8 mouse cellular contexts compared by ENCODE assay signal in the genomic region with DNA sequence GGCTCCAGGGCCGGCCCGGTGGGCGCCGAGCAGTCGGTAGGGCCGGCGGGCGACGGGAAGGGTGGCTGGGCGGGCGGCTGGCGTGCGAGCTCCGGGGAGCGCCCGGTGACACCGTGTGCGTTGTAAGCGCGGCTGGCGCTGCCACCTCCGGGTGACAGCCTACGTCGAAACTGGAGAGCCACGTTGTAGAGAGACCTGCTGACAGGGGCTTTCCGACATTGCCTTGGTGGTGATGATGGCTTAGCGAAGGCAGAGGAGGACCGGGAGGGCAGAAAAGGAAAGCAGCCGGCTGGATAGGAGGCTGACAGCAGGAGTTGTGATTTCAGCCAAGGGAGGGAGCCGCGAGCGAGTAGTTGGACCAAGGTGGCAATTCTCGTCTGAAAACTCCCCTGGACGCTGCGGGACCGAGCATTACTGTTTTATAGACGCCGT. TPM values are rescaled to one million over a fixed set of nuclear protein-coding genes. Genes with fewer than 3 reads are reported as not detected.
DNase-seq lines count a peak whose midpoint lies in the region; ATAC-seq and TF ChIP-seq lines count a peak whose summit lies in the region.

No protein-coding gene starts in this region.

- CTCF ChIA-PET in Patski (lab: Charles Lee): no interaction called here

- peaks cover 8% of the 10 kb centered on the region for H3K27me3 ChIP-seq in Patski
- H3K27me3 ChIP-seq in forebrain, embryonic 14.5 days (replicated peaks; ENCODE audit: control insufficient read depth, insufficient read depth, low read length): no peaks in the 10 kb centered on the region
- H3K27me3 ChIP-seq in kidney, embryonic 16.5 days (ENCODE audit: insufficient read depth, low read length): no peaks in the 10 kb centered on the region
- 0 out of 2 replicates have a peak, but pooled peaks cover 4% of the 10 kb centered on the region for H3K27me3 ChIP-seq in midbrain, embryonic 12.5 days

- no peak for TF ChIP-seq CTCF in Patski (IDR thresholded peaks at IDR 0.05)

- H3K36me3 ChIP-seq in forebrain, embryonic 14.5 days (ENCODE audit: control insufficient read depth, insufficient read depth, low read length): peaks cover 9% of the 10 kb centered on the region; the same call in 1 of the 2 replicates
- H3K36me3 ChIP-seq in kidney, embryonic 16.5 days (ENCODE audit: insufficient read depth, low read length): peaks cover 6% of the 10 kb centered on the region; the same call in 1 of the 2 replicates
- H3K36me3 ChIP-seq in midbrain, embryonic 12.5 days: 0 out of 2 replicates have a peak, but pooled peaks cover 12% of the 10 kb centered on the region

- intact Hi-C loops in left cerebral cortex, postnatal 25 days (cut with DNase I): loop anchor here (2.0 kb wide), 1 partner anchor 22 kb away; a partner anchor contains a TSS

- peak; percentile 30 for DNase-seq in kidney, adult 11 months
- DNase-seq in kidney, postnatal 14 days: no peak
- DNase-seq in Patski (ENCODE audit: low read depth, low spot score): no peak
- DNase-seq in forebrain, embryonic 14.5 days (ENCODE audit: low spot score): peak; percentile 22
- no peak for DNase-seq in left cerebral cortex, postnatal 25 days (ENCODE audit: low spot score in 2 of 2)
- DNase-seq in testis, postnatal 14 days (ENCODE audit: low spot score): no peak

- WGBS in forebrain, embryonic 14.5 days: under 1% methylated on average over 38 of the region's 38 CpGs
- under 1% methylated on average over 32 of the region's 38 CpGs for WGBS in kidney, embryonic 16.5 days
- WGBS in midbrain, embryonic 12.5 days: under 1% methylated on average over 38 of the region's 38 CpGs

- peak overlapping the region; percentile 91 for H3K4me3 ChIP-seq in forebrain, embryonic 14.5 days (ENCODE audit: low read depth, low read length)
- H3K4me3 ChIP-seq in kidney, embryonic 16.5 days (ENCODE audit: low read length): peak overlapping the region; percentile 97
- peak overlapping the region; percentile 90 for H3K4me3 ChIP-seq in midbrain, embryonic 12.5 days

- no peaks in the 10 kb centered on the region for H3K9me3 ChIP-seq in forebrain, embryonic 14.5 days (replicated peaks; ENCODE audit: control insufficient read depth, low read length)
- no peaks in the 10 kb centered on the region for H3K9me3 ChIP-seq in kidney, embryonic 16.5 days (ENCODE audit: low read length)
- H3K9me3 ChIP-seq in midbrain, embryonic 12.5 days: no peaks in the 10 kb centered on the region

- peak overlapping the region; percentile 80 for H3K9ac ChIP-seq in forebrain, embryonic 14.5 days (ENCODE audit: low read length)
- peak overlapping the region; percentile 95 for H3K9ac ChIP-seq in kidney, embryonic 16.5 days (replicated peaks; ENCODE audit: low read length)
- H3K9ac ChIP-seq in midbrain, embryonic 12.5 days (replicated peaks): peak overlapping the region; percentile 89

- ATAC-seq in Patski: peak; percentile 58
- peak; percentile 80 for ATAC-seq in forebrain, embryonic 14.5 days
- ATAC-seq in kidney, embryonic 16.5 days (ENCODE audit: low FRiP score, low TSS enrichment): peak; percentile 71; the same call in 1 of the 2 replicates
- peak; percentile 2; the same call in 1 of the 2 replicates for ATAC-seq in midbrain, embryonic 12.5 days (ENCODE audit: low FRiP score, low read depth)

- peak overlapping the region; percentile 48; the same call in 1 of the 2 replicates for H3K27ac ChIP-seq in forebrain, embryonic 14.5 days (ENCODE audit: low read depth, low read length)
- H3K27ac ChIP-seq in kidney, embryonic 16.5 days (ENCODE audit: low read length): peak overlapping the region; percentile 80
- H3K27ac ChIP-seq in midbrain, embryonic 12.5 days (replicated peaks): peak overlapping the region; percentile 76

- H3K4me1 ChIP-seq in forebrain, embryonic 14.5 days (ENCODE audit: control insufficient read depth, insufficient read depth, low read length): peaks cover 12% of the 10 kb centered on the region
- peaks cover 15% of the 10 kb centered on the region; the same call in 1 of the 2 replicates for H3K4me1 ChIP-seq in kidney, embryonic 16.5 days (ENCODE audit: insufficient read depth, low read length)
- peaks cover 17% of the 10 kb centered on the region for H3K4me1 ChIP-seq in midbrain, embryonic 12.5 days

- in situ Hi-C loops in Patski (cut with MboI; ENCODE audit: low pct_unique_long_range_greater_than_20kb): no loop called here

- peak overlapping the region; percentile 92 for H3K4me2 ChIP-seq in forebrain, embryonic 14.5 days (ENCODE audit: low read length)
- H3K4me2 ChIP-seq in kidney, embryonic 16.5 days (replicated peaks; ENCODE audit: low read depth, low read length): peak overlapping the region; percentile 80
- H3K4me2 ChIP-seq in midbrain, embryonic 12.5 days (replicated peaks): peak overlapping the region; percentile 86

- POLR2A ChIA-PET in Patski (lab: Charles Lee): interaction anchor here (0.6 to 1.9 kb wide), 2 partner anchors 14 to 1190 kb away, joined by 3 to 9 read pairs; a partner anchor contains a TSS

RNA-seq across cellular contexts. Expression of a gene that starts 0.7 kb away (rescaled TPM):
- polyA plus RNA-seq in Patski (2021): 60.8 TPM
- polyA plus RNA-seq in forebrain, embryonic 14.5 days (2014; fragmentation: Nextera tagmentation; extraction: Ambion mirVana): 46.7 and 48.9 TPM in 2 replicates
- polyA plus RNA-seq in kidney, embryonic 16.5 days (2015; fragmentation: Nextera tagmentation; extraction: Ambion mirVana): 45.9 and 51.3 TPM in 2 replicates
- polyA plus RNA-seq in midbrain, embryonic 12.5 days (2016; fragmentation: Nextera tagmentation; extraction: Ambion mirVana): 41.2 and 41.3 TPM in 2 replicates
- 10 to 100 TPM; 38.1 to 41.4 TPM for total RNA-seq in left cerebral cortex, postnatal 25 days (2021)

RNA-seq across cellular contexts. Expression of a gene that starts 14.8 kb away (rescaled TPM):
- 8.0 TPM for polyA plus RNA-seq in Patski (2021)
- polyA plus RNA-seq in forebrain, embryonic 14.5 days (2014; fragmentation: Nextera tagmentation; extraction: Ambion mirVana): 11.9 and 12.0 TPM in 2 replicates
- polyA plus RNA-seq in kidney, embryonic 16.5 days (2015; fragmentation: Nextera tagmentation; extraction: Ambion mirVana): 13.0 and 14.4 TPM in 2 replicates
- 10.0 and 11.7 TPM in 2 replicates for polyA plus RNA-seq in midbrain, embryonic 12.5 days (2016; fragmentation: Nextera tagmentation; extraction: Ambion mirVana)
- 10 to 100 TPM; 10.7 to 11.5 TPM for total RNA-seq in left cerebral cortex, postnatal 25 days (2021)

RNA-seq across cellular contexts. Expression of a gene that starts 22.8 kb away (rescaled TPM):
- 19.6 TPM for polyA plus RNA-seq in Patski (2021)
- 26.5 and 34.2 TPM in 2 replicates for polyA plus RNA-seq in forebrain, embryonic 14.5 days (2014; fragmentation: Nextera tagmentation; extraction: Ambion mirVana)
- polyA plus RNA-seq in kidney, embryonic 16.5 days (2015; fragmentation: Nextera tagmentation; extraction: Ambion mirVana): 27.9 and 33.5 TPM in 2 replicates
- polyA plus RNA-seq in midbrain, embryonic 12.5 days (2016; fragmentation: Nextera tagmentation; extraction: Ambion mirVana): 36.0 and 36.4 TPM in 2 replicates
- 10 to 100 TPM; 47.3 to 49.5 TPM for total RNA-seq in left cerebral cortex, postnatal 25 days (2021)

RNA-seq across cellular contexts. Expression of a gene that starts 40.5 kb away (rescaled TPM):
- polyA plus RNA-seq in Patski (2021): 300 TPM
- polyA plus RNA-seq in forebrain, embryonic 14.5 days (2014; fragmentation: Nextera tagmentation; extraction: Ambion mirVana): 504 and 543 TPM in 2 replicates
- polyA plus RNA-seq in kidney, embryonic 16.5 days (2015; fragmentation: Nextera tagmentation; extraction: Ambion mirVana): 462 and 493 TPM in 2 replicates
- polyA plus RNA-seq in midbrain, embryonic 12.5 days (2016; fragmentation: Nextera tagmentation; extraction: Ambion mirVana): 528 and 533 TPM in 2 replicates
- 100 to 1,000 TPM; 176 to 177 TPM for total RNA-seq in left cerebral cortex, postnatal 25 days (2021)

Comparison
In these comparisons a context has a peak if more than half of its experiments do, and no peak if none do; other contexts are left out.
1. DNase-seq: peak in kidney, adult 11 months (single experiment) and forebrain, embryonic 14.5 days (single experiment); none in kidney, postnatal 14 days (single experiment), Patski (single experiment), left cerebral cortex, postnatal 25 days (0 of 2) and testis, postnatal 14 days (single experiment).
2. ATAC-seq: peak in every context shown above with its lines; median percentile 80 in forebrain, embryonic 14.5 days; 71 in kidney, embryonic 16.5 days; 58 in Patski; 2 in midbrain, embryonic 12.5 days.
3. Peak in every context shown above with its lines, with median percentiles within 50 percentile points of each other: H3K27ac ChIP-seq, H3K4me2 ChIP-seq, H3K4me3 ChIP-seq and H3K9ac ChIP-seq.